Mouse (Mus musculus): Measurements from ENCODE around the gene Tex35.

GRCm38 (mm10) chr1:157068316-157068715 lies 40.2 kb downstream of the Tex35 start:
- no peak for TF ChIP-seq CTCF (IDR thresholded peaks at IDR 0.05; ENCODE audit: low read depth, low read length)
- no peak for TF ChIP-seq POLR2A (IDR thresholded peaks at IDR 0.05; ENCODE audit: insufficient read depth, low read length)
- no peak for TF ChIP-seq EP300 (IDR thresholded peaks at IDR 0.05; ENCODE audit: insufficient read depth, low read depth, low read length)
